Mouse (Mus musculus) lung, embryonic 15.5 days (tissue): ENCODE measurements around the gene Ttc26. TPM values are rescaled to one million over a fixed set of nuclear protein-coding genes. Genes with fewer than 3 reads are reported as not detected.

Experiments
- polyA plus RNA-seq: library from polyadenylated mRNA; unstranded; fragments of >200 nt; fragmentation: Nextera tagmentation; extraction: Ambion mirVana; gene quantifications from 2 replicates; pipeline ENCODE4 v1.2.1, GENCODE M21; 2015

Gene Ttc26
- polyA plus RNA-seq, 1 experiment from 2014 or later: 8.9 TPM

Other genes with a start within 250 kb of the Ttc26 start
- 2.9 and 3.4 TPM in 2 replicates for gene D630045J12Rik, start 127.5 kb upstream of the Ttc26 start, polyA plus RNA-seq
- gene Zc3hav1l, start 82.2 kb upstream of the Ttc26 start, polyA plus RNA-seq: 9.3 and 9.5 TPM in 2 replicates
- gene Zc3hav1, start 26.9 kb upstream of the Ttc26 start, polyA plus RNA-seq: 7.5 and 7.8 TPM in 2 replicates
- gene Ubn2, start 52.5 kb downstream of the Ttc26 start, polyA plus RNA-seq: 10.1 and 12.7 TPM in 2 replicates
- 104 and 114 TPM in 2 replicates for gene Fmc1, start 152.0 kb downstream of the Ttc26 start, polyA plus RNA-seq
- 29.0 and 35.8 TPM in 2 replicates for gene Luc7l2, start 169.9 kb downstream of the Ttc26 start, polyA plus RNA-seq